In genomic region chr3:149508671-149509070, GRCm38 (mm10) we compare ENCODE assay signal across 29 mouse cellular contexts.
DNase-seq lines count a peak whose midpoint lies in the region; ATAC-seq and TF ChIP-seq lines count a peak whose summit lies in the region.
"Had no signal": no experiment of that assay in that cellular context is flagged by ENCODE, and none has a peak within 500 bp of the region (broad histone marks: within the 10 kb centered on the region; RNA-seq: fewer than 3 reads in every experiment).

No protein-coding gene starts in this region.

- no peak overlapping the region for H3K9ac ChIP-seq in heart, embryonic 12.5 days
- no peak overlapping the region for H3K9ac ChIP-seq in heart, postnatal 0 days (replicated peaks; ENCODE audit: low read depth, low read length)
- H3K9ac ChIP-seq in kidney, embryonic 15.5 days, result no peak overlapping the region
- H3K9ac ChIP-seq: forebrain, embryonic 12.5 days; forebrain, postnatal 0 days; hindbrain, embryonic 14.5 days; liver, embryonic 15.5 days; lung, embryonic 15.5 days; midbrain, embryonic 12.5 days; neural tube, embryonic 13.5 days; stomach, embryonic 15.5 days had no signal

- TF ChIP-seq CTCF in heart, postnatal 0 days (IDR thresholded peaks at IDR 0.05; ENCODE audit: low read depth), result no peak

- DNase-seq in heart, adult 8-10 months (ENCODE audit: low spot score), result peak; percentile 66
- DNase-seq in heart, postnatal 0 days (ENCODE audit: low spot score), result peak; percentile 85
- peak; percentile 78 for DNase-seq in heart, postnatal 4 days
- DNase-seq in neural tube, embryonic 10.5 days (ENCODE audit: extremely low spot score, low spot score), result no peak
- no peak for DNase-seq in gastrocnemius, adult 8-10 months (ENCODE audit: low spot score in 2 of 2)
- DNase-seq: adrenal gland, postnatal 36 days; B cell, adult 2 months; cerebellum, adult 2 months; cerebellum, postnatal 14 days; forebrain, postnatal 0 days; gastrocnemius, postnatal 14 days; kidney, postnatal 25 days; liver; lung, postnatal 4 days; right cerebral cortex, postnatal 14 days; thymus, adult 18-20 months; thymus, postnatal 25 days had no signal

- peak; percentile 97 for TF ChIP-seq EP300 in heart, postnatal 0 days (IDR thresholded peaks at IDR 0.05; ENCODE audit: low read depth)

- peak overlapping the region; percentile 20 for H3K4me3 ChIP-seq in heart, embryonic 12.5 days
- peak overlapping the region; percentile 23; the same call in 1 of the 2 replicates for H3K4me3 ChIP-seq in heart, postnatal 0 days (ENCODE audit: low read depth, low read length)
- H3K4me3 ChIP-seq in kidney, embryonic 15.5 days (replicated peaks), result no peak overlapping the region
- H3K4me3 ChIP-seq: forebrain, embryonic 12.5 days; liver, embryonic 15.5 days; lung, embryonic 15.5 days; megakaryocyte, embryonic 14.5 days; midbrain, embryonic 12.5 days; myocyte; neural tube, embryonic 13.5 days; stomach, embryonic 15.5 days had no signal

- 26% methylated on average over 10 of the region's 10 CpGs for WGBS in heart, embryonic 12.5 days
- WGBS in heart, postnatal 0 days, result 25% methylated on average over 10 of the region's 10 CpGs
- 91% methylated on average over 10 of the region's 10 CpGs for WGBS in kidney, embryonic 15.5 days

- H3K9me3 ChIP-seq in heart, embryonic 12.5 days (replicated peaks), result no peaks in the 10 kb centered on the region
- no peaks in the 10 kb centered on the region for H3K9me3 ChIP-seq in heart, postnatal 0 days (replicated peaks; ENCODE audit: control insufficient read depth, low read length)
- H3K9me3 ChIP-seq in kidney, embryonic 15.5 days (replicated peaks), result no peaks in the 10 kb centered on the region
- H3K9me3 ChIP-seq: forebrain, embryonic 12.5 days; liver, embryonic 15.5 days; lung, embryonic 15.5 days; midbrain, embryonic 12.5 days; neural tube, embryonic 13.5 days; stomach, embryonic 15.5 days had no signal

- peak overlapping the region; percentile 49 for H3K4me2 ChIP-seq in heart, embryonic 12.5 days
- H3K4me2 ChIP-seq in heart, postnatal 0 days (ENCODE audit: low read depth, low read length), result peak overlapping the region; percentile 54
- H3K4me2 ChIP-seq in kidney, embryonic 15.5 days, result no peak overlapping the region
- H3K4me2 ChIP-seq: forebrain, embryonic 12.5 days; hindbrain, embryonic 14.5 days; liver, embryonic 15.5 days; lung, embryonic 15.5 days; midbrain, embryonic 12.5 days; neural tube, embryonic 13.5 days; stomach, embryonic 15.5 days had no signal

- H3K27ac ChIP-seq in heart, embryonic 12.5 days (ENCODE audit: poor library complexity, severe bottlenecking), result peak overlapping the region; percentile 73
- H3K27ac ChIP-seq in heart, postnatal 0 days (ENCODE audit: low read depth), result peak overlapping the region; percentile 83
- no peak overlapping the region for H3K27ac ChIP-seq in kidney, embryonic 15.5 days
- H3K27ac ChIP-seq: forebrain, embryonic 12.5 days; hindbrain, embryonic 14.5 days; liver, embryonic 15.5 days; lung, embryonic 15.5 days; midbrain, embryonic 12.5 days; neural tube, embryonic 13.5 days; stomach, embryonic 15.5 days had no signal

- H3K4me1 ChIP-seq in heart, embryonic 12.5 days (replicated peaks), result peaks cover 12% of the 10 kb centered on the region
- H3K4me1 ChIP-seq in heart, postnatal 0 days (ENCODE audit: control insufficient read depth, insufficient read depth), result peaks cover 8% of the 10 kb centered on the region; the same call in 1 of the 2 replicates
- H3K4me1 ChIP-seq in kidney, embryonic 15.5 days, result no peaks in the 10 kb centered on the region
- H3K4me1 ChIP-seq: forebrain, embryonic 12.5 days; liver, embryonic 15.5 days; lung, embryonic 15.5 days; megakaryocyte, embryonic 14.5 days; midbrain, embryonic 12.5 days; neural tube, embryonic 13.5 days; stomach, embryonic 15.5 days had no signal

- peaks cover 3% of the 10 kb centered on the region; the same call in 1 of the 2 replicates for H3K27me3 ChIP-seq in heart, embryonic 12.5 days (replicated peaks)
- H3K27me3 ChIP-seq in heart, postnatal 0 days (ENCODE audit: control insufficient read depth, insufficient read depth, low read length), result 0 out of 2 replicates have a peak, but pooled peaks cover 2% of the 10 kb centered on the region
- no peaks in the 10 kb centered on the region for H3K27me3 ChIP-seq in kidney, embryonic 15.5 days
- H3K27me3 ChIP-seq: forebrain, embryonic 12.5 days; liver, embryonic 15.5 days; lung, embryonic 15.5 days; megakaryocyte, embryonic 14.5 days; neural tube, embryonic 13.5 days; stomach, embryonic 15.5 days had no signal

- ATAC-seq in heart, embryonic 12.5 days (ENCODE audit: insufficient number of reproducible peaks, low FRiP score), result peak; percentile 83; the same call in 1 of the 2 replicates
- peak; percentile 91 for ATAC-seq in heart, postnatal 0 days (ENCODE audit: insufficient read depth, low read depth)
- ATAC-seq in kidney, embryonic 15.5 days (replicated peaks; ENCODE audit: low FRiP score), result no peak
- ATAC-seq: forebrain, postnatal 0 days; intestine, postnatal 0 days had no signal

- no peaks in the 10 kb centered on the region for H3K36me3 ChIP-seq in heart, embryonic 12.5 days
- H3K36me3 ChIP-seq in heart, postnatal 0 days (replicated peaks; ENCODE audit: control insufficient read depth, insufficient read depth, low read length), result no peaks in the 10 kb centered on the region
- H3K36me3 ChIP-seq in kidney, embryonic 15.5 days, result no peaks in the 10 kb centered on the region
- H3K36me3 ChIP-seq: forebrain, embryonic 12.5 days; liver, embryonic 15.5 days; lung, embryonic 15.5 days; midbrain, embryonic 12.5 days; neural tube, embryonic 13.5 days; stomach, embryonic 15.5 days had no signal

Comparison
In these comparisons a context has a peak if more than half of its experiments do, and no peak if none do; other contexts are left out.
1. DNase-seq: peak in heart, adult 8-10 months (single experiment), heart, postnatal 0 days (single experiment) and heart, postnatal 4 days (single experiment); none in neural tube, embryonic 10.5 days (single experiment) and gastrocnemius, adult 8-10 months (0 of 2).